Mouse (Mus musculus) liver, postnatal 0 days (tissue): ENCODE measurements around the gene Aqr.

Source experiments
- CTCF ChIP-seq: sonication (generic); IDR thresholded peaks from 2 replicates; pipeline ENCODE4 v1.5.1; 2016; ENCODE audit warnings: antibody characterized with exemption, low read depth
- EP300 ChIP-seq: IDR thresholded peaks from 2 replicates; pipeline ENCODE4 v1.6.1; 2016; ENCODE audit warnings: antibody characterized with exemption, low read depth, mild to moderate bottlenecking

- TF ChIP-seq EP300 (no peak), CTCF (no peak)
Measured at GRCm38 (mm10) chr2:114051871-114052241, 135.0 kb downstream of the Aqr start.
